Mouse (Mus musculus) gastrocnemius, adult 2 months (tissue): ENCODE data around the gene Retsat. TPM values are rescaled to one million over a fixed set of nuclear protein-coding genes. Genes with fewer than 3 reads are reported as not detected.
A peak's percentile ranks its signal among the peaks of the same experiment; 100 is the strongest.

Experiments used
- DNase-seq: peaks from one replicate; pipeline ENCODE4 v3.0.0; 2022
- H3K27ac ChIP-seq: fragments of 200-600 bp; 2 replicates; pipeline ENCODE4 v1.8.1; 2022; ENCODE audit warnings: mild to moderate bottlenecking
- H3K4me3 ChIP-seq: fragments of 200-600 bp; 2 replicates; pipeline ENCODE4 v1.8.1; 2022; ENCODE audit warnings: mild to moderate bottlenecking, moderate library complexity
- CTCF ChIP-seq: fragments of 200-600 bp; IDR thresholded peaks from 2 replicates; pipeline ENCODE4 v1.8.1; 2022; ENCODE audit warnings: antibody characterized with exemption, mild to moderate bottlenecking, moderate library complexity
- intact Hi-C: fragments of 180-260 bp; cut with DNase I; formaldehyde crosslinking; loops from one replicate; pipeline ENCODE4 v1.15.1; 2025
- total RNA-seq, 2 experiments: library from RNA; stranded (reverse); gene quantifications; 2 replicates each; pipeline ENCODE4 v1.2.3; 2021

Retsat gene
- total RNA-seq, 2 experiments from 2014 or later: 56.1 to 98.6 TPM

DNA sequence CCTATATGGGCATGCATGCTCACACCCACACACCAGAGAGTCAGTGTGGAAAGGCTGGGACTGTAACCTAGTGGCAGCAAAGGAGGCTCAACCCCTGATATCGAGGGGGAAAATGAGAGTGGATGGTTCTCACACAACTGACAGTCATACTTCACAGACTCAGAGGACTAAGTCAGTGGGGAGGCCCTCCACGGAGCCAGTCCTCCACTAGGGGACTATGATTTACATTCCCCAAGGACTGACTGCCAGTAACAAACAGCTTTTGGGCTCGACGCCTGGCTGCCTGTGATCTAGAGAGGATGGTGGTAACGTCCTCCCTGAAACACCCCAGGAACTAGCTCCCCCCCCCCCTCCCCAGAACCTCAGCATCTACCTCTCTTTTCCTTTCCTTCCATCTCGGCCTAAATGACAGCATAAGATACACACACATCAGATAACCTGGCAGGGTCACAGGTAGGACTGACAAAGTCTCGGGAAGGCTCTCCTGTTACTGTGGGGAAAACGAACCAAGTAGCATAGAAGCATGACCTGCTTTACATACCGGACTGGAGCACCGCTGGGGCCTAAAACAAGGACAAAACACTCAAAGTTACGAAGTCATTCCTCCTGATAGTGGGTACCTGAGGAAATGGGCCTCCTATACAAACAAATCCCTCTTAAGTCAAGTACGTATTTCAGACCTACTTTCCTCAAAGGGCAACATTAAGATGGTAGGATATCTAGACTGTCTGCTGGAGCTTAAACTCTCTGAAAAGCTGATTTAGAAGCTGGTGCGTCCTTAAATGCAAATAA, 996 bp upstream of the Retsat start:
- peak; percentile 40 for DNase-seq
- TF ChIP-seq CTCF: no peak
- Histone ChIP-seq H3K27ac (peak overlapping the region; percentile 91), H3K4me3 (peak overlapping the region; percentile 75)
- intact Hi-C loops: no loop called here

DNA sequence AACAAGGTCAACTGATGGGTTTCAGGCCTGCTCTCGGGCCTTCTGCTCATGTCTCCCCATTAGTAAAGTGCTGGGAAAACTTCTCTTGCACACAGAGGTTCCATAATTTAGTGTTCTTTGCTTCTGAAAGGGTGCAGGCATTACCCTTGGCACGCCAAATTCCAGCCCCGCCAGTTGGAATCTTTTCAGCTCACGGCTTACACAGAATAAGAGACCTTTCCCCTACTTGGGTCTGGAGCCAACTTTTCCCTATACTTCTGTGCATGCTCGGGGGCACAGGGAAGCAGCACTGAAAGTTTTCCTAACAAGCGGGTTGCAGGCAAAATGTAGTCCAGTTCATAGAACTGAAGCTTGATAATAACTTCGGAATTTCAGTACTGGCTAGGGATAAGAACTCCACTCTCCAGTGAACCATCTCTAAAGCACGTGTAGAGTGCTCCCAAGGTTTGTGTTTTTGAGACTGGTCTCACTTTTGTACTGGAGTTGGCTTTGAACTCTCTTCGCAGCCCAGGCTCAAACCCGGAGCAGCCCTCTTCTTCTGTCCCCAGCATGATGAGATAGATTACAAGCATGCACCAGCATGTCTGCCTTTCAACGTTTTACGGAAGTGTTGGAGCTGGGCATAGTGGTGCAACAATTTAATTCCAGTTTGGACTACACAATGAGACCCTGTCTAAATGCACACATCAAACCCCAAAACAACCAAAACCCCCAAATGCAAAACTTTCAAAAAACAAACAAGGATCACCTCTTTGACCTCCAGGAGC, 699 bp downstream of the Retsat start:
- Histone ChIP-seq H3K4me3 (peak overlapping the region; percentile 75), H3K27ac (peak overlapping the region; percentile 91)
- DNase-seq: peak; percentile 67
- no peak for TF ChIP-seq CTCF
- intact Hi-C loops: no loop called here

DNA sequence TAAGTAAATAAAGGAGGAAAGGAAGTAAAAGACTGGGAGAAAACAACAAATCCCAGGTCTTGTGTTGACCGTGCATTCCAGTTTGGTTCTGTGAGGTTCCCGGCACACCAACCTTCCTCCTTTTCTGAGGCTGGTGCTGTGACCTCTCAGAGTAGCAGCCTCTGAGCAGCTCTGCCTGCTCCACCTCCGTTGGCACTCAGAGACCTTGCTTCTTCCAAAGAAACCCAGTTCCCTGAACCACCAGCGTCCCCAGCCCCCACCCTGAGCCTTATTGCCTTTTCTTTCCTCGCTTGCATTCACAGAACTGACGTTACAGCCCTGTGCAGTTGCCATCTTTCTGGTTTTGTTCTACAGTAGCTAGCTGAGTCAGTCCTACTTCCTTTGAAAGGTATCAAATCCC, 1.9 kb downstream of the Retsat start:
- intact Hi-C loops: no loop called here
- Histone ChIP-seq H3K4me3 (peak overlapping the region; percentile 75), H3K27ac (peak overlapping the region; percentile 91; the same call in 1 of the 2 replicates)
- no peak for DNase-seq
- no peak for TF ChIP-seq CTCF

DNA sequence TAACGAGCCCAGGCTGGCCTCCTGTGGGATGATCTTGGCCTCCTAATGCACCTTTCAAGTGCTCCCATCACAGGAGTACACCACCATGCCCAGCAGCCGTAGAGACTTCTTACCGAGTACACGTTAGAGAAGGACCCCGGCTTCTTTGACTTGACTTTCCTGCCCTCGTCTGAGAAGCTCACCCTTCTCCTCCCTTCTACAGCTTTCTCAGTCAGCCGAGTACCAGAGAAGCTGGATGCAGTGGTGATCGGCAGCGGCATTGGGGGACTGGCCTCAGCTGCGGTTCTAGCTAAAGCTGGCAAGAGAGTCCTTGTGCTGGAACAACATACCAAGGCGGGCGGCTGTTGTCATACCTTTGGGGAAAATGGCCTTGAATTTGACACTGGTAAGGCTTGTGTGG, 2.5 kb downstream of the Retsat start:
- intact Hi-C loops: no loop called here
- Histone ChIP-seq H3K4me3 (no peak overlapping the region), H3K27ac (no peak overlapping the region)
- no peak for DNase-seq
- TF ChIP-seq CTCF: no peak

DNA sequence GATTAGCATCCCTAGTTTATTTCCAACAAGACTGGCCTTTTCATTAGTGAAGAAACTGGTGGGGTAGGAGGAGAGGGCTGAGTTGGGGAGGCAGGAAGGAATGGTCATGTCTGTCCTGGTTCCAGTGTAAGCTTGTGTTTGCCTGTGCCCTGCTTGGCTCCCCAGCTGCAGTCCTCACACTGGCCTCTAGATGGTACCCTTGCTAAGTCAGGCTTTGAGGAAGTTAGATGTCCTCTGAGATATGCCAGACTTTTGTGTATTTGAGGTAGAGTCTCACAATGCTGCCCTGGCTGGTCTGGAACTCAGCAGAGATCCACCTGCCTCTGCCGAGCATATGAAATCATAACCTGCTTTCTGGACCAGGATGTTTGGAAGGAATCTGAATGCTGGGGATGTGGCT, 3.5 kb downstream of the Retsat start:
- intact Hi-C loops: no loop called here

DNA sequence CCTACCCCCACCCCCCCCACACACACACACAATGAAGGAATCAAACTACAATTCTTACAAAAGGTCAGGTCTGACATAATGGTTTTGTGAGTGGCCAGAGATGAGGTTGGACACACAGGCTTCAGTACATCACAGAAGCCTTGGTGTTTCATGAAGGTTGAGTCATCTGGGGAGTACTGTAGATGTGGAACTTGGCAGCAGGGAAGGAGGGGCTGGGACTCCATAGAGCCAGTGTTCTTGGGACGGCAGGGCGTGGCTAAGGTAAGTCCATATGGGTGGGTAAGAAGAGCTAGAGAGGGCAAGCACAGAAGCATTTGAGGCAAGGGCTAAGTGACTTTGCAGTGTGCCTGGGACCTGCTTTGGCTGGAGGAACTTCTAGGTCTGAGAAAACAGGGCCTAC, 5.8 kb downstream of the Retsat start:
- no peak overlapping the region for H3K4me3 ChIP-seq
- intact Hi-C loops: no loop called here
- no peak overlapping the region for H3K27ac ChIP-seq
- no peak for DNase-seq
- TF ChIP-seq CTCF: no peak

More for the DNA sequence above, 3.5 kb downstream of the Retsat start:
- peak; percentile 93 for TF ChIP-seq CTCF
- Histone ChIP-seq H3K4me3 (no peak overlapping the region), H3K27ac (peak overlapping the region; percentile 24; the same call in 1 of the 2 replicates)
- peak; percentile 81 for DNase-seq

DNA sequence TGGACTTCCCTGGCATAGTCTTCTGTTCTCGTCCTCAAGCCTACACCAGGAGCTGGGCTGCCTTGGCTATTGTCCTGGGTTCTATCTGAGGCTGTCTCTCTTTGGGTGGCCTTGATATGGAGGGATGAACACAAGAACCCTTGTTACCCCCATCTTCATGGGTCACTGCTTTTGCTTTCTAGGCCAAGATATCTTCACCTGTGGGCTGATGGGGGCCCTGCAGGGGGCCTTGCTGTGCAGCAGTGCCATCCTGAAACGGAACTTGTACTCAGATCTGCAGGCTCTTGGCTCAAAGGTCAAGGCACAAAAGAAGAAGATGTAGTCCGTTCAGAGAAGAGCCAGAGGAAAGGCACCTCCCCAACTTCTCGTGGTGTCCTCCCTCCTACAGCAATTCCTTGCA, 8.8 kb downstream of the Retsat start:
- Histone ChIP-seq H3K4me3 (no peak overlapping the region), H3K27ac (no peak overlapping the region)
- TF ChIP-seq CTCF: no peak
- intact Hi-C loops: no loop called here
- no peak for DNase-seq

DNA sequence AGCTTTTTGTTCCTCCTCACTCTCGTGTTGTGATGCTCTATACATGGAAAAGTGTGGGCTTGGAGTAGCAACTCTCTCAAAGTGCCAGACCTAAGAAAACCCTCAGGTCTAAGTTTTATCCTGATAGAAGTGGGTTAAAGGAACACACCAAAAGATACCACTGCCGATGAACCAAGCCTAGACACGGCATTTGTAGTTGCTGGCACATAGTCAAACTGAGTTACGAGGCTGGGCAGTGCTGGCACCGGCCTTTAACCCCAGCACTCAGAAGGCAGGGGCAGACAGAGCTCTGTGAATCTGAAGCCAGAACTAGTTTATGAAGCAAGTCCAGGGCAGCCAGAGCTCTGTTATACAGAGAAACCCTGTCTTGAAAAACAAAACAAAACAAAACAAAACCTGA, 9.4 kb downstream of the Retsat start:
- H3K27ac ChIP-seq: no peak overlapping the region
- H3K4me3 ChIP-seq: no peak overlapping the region
- intact Hi-C loops: no loop called here
- no peak for DNase-seq
- no peak for TF ChIP-seq CTCF

DNA sequence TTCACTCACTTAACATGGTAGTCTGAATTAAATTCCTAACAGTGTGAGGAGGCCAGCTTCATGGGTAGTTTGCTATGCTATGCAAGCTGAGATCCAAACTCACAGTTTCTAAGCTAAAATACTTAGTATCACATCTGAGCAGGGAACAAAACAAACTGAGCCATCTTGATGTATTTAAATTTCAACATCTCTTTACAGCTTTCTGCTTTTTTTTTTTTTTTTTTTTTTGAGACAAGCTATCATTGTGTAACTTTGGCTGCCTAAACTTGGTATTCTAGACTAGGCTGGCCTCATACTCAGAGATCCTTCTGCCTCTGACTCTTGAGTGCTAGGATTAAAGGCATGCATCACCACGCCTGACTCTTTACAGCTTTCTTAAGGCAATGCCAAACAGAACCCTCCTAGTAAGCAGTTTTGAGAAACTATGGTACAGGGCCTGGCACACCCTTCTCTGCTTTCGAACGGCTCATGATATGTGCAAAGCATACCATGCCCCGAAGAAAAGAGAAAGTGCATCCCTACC, 10.4 kb downstream of the Retsat start:
- Histone ChIP-seq H3K4me3 (no peak overlapping the region), H3K27ac (no peak overlapping the region)
- intact Hi-C loops: no loop called here
- no peak for DNase-seq
- no peak for TF ChIP-seq CTCF

DNA sequence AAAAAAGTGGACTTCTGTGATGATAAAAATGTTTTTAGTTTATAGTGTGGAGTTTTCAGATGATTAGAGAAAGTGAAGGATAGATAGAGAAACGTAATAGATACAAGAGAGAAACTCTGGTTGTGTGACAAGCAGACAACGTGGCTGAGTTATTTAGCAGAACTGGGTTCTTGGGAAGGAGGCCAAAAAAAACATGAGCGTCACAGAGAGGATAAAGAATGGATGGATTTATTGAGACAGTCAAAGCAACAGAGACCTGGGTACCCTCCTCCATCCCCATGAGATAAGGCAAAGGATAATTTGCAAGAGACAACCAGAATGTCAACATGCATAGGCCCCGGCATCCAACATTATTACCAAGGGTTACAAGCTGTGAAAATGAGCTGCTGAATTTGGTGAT, 12.0 kb downstream of the Retsat start:
- no peak overlapping the region for H3K27ac ChIP-seq
- DNase-seq: no peak
- intact Hi-C loops: no loop called here
- no peak overlapping the region for H3K4me3 ChIP-seq
- TF ChIP-seq CTCF: no peak

DNA sequence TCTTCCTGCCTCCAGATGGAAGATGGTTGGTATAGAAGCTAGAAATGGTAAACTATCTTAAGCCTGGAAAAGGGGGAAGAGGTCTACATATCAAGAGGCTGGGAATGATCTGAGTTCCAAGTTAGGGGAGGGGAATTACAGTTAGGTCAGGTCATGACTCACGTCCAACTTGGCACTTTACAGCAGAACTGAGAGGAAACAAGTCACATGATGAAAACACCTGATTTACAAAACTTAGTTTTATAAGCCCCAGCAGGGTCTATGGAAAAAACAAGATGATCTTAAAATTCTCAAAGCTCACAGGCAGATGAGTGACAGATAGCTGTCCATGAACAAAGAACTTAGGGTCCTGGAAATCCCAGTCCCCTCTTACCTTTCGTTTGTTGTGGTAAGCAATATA, 16.9 kb downstream of the Retsat start:
- DNase-seq: no peak
- intact Hi-C loops: no loop called here
- H3K27ac ChIP-seq: peak overlapping the region; percentile 98; the same call in 1 of the 2 replicates

DNA sequence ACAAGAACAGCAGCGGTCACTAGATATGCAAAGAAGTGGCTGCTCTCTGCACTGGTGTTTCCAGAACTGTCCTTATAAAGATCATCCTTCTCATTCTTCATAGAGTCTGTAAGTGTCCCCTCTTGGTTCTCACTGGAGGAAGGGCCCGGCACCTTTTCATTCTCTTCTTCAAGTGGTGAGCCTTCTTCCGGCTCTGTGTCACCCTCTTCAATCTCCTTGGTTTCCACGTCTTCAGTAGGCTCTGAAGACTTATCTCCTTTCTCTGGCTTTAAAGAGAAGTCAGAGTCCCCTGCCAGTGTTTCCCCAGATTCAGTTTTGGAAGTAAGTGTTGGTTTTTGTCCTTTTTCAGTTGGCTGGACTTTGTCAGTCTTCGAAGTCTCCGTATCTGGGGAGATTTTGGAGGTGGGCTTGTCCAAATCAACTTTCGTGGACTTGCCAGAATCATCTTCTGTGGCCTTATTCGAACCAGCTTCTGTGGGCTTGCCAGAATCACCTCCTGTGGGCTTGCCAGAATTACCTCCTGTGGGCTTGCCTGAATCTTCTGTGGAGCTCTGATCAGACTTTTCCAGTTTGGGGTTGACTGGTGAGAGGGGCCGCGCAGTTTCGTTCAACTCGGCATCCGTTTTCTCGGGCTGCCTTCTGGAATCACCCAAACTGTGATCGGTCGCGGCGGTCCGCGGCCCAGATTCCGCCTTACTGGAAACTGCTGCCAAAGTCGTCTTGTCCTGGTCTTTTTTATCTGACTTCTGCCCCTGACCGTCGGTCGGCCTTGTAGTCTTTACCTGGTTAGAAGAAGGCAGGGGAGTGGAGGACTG, 17.5 kb downstream of the Retsat start:
- Histone ChIP-seq H3K4me3 (peak overlapping the region; percentile 76), H3K27ac (peak overlapping the region; percentile 98)
- intact Hi-C loops: no loop called here
- DNase-seq: no peak
- TF ChIP-seq CTCF: no peak

More for the DNA sequence above, 16.9 kb downstream of the Retsat start:
- H3K4me3 ChIP-seq: peak overlapping the region; percentile 76
- TF ChIP-seq CTCF: no peak
